Mouse (Mus musculus): Measurements from ENCODE around the gene Top3b. TPM values are rescaled to one million over a fixed set of nuclear protein-coding genes. Genes with fewer than 3 reads are reported as not detected.

The Top3b gene
- polyA plus RNA-seq (2012; rRNA removed): 26.3 and 29.9 TPM in 2 replicates

GRCm38 (mm10) chr16:16870617-16871331 is at the start of gene Top3b, which contains the start of gene Vpreb1:
TSS of gene Top3b (plus strand) at chr16:16870736.
TSS of gene Vpreb1 (minus strand) at chr16:16870843.

GRCm38 (mm10) chr16:16828757-16829615 is 41.5 kb upstream of the Top3b start, which contains the start of gene Spag6l:
TSS of gene Spag6l (minus strand) at chr16:16829456.

DNA sequence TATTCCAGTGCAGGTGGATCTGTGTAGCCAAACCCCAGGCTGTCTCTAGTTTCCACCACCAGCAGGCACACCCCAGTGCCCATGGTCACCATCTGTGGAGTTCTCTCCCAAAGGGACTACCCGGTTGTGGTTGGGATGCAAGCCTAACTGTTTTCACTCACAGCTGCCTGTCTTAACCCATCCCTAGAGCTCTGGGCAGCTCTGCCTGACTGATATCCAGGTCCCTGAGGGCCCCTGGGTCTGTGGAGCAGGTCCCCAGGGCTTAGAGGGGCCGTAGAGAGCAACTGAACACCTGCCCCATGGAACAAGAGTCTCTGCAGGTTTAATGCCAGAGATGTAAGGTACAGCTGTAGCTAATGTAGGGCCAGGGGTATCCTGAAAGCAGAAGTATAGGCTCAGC is 6.6 kb upstream of the Top3b start, which contains the start of gene Igll1:
Igll1 (minus strand) TSS at position 8 of the 400 bp plus-strand sequence.

GRCm38 (mm10) chr16:16896382-16897055 is 26.0 kb downstream of the Top3b start, which contains the start of gene Ppm1f:
TSS of gene Ppm1f (plus strand) at chr16:16896469.

Other genes starting within 250 kb of the Top3b start
- gene Olfr19, start 194.3 kb upstream of the Top3b start, polyA plus RNA-seq (2012; rRNA removed): not detected in 2 replicates
- gene Spag6l, start 41.3 kb upstream of the Top3b start, polyA plus RNA-seq (2012; rRNA removed): 0.07 TPM in 1 of 2 replicates, not detected in the other
- 23.8 and 29.2 TPM in 2 replicates for gene Igll1, start 6.8 kb upstream of the Top3b start, polyA plus RNA-seq (2012; rRNA removed)
- gene Vpreb1, start 107 bp downstream of the Top3b start, polyA plus RNA-seq (2012; rRNA removed): 21.6 and 33.0 TPM in 2 replicates
- gene Ppm1f, start 25.7 kb downstream of the Top3b start, polyA plus RNA-seq (2012; rRNA removed): 6.0 and 6.5 TPM in 2 replicates
- 49.7 and 50.9 TPM in 2 replicates for gene Mapk1, start 112.6 kb downstream of the Top3b start, polyA plus RNA-seq (2012; rRNA removed)
- gene Ypel1, start 199.0 kb downstream of the Top3b start, polyA plus RNA-seq (2012; rRNA removed): 0.44 and 0.48 TPM in 2 replicates
- 32.1 and 32.4 TPM in 2 replicates for gene Ppil2, start 240.5 kb downstream of the Top3b start, polyA plus RNA-seq (2012; rRNA removed)